Mouse (Mus musculus) neutrophil, adult 5-6 weeks (primary cell): ENCODE data around the gene Cdx2. TPM values are rescaled to one million over a fixed set of nuclear protein-coding genes. Genes with fewer than 3 reads are reported as not detected.

ENCODE experiments used
- ATAC-seq: fragments of 151-379, 151-347 bp; 2 replicates; pipeline ENCODE4 v1.8.0; 2017; ENCODE audit warnings: mild to moderate bottlenecking, moderate TSS enrichment; ENCODE audit not compliant: insufficient number of reproducible peaks, poor library complexity, low FRiP score, severe bottlenecking; ENCODE audit errors: extremely low read depth
- total RNA-seq: library from RNA; stranded (forward); fragments of 200-1000 nt; gene quantifications from 2 replicates; pipeline ENCODE4 v1.2.3, GENCODE M21; 2017

The Cdx2 gene
- total RNA-seq, 1 experiment from 2014 or later = not detected

GRCm38 (mm10) chr5:147299255-147300000 is 7.6 kb downstream of the Cdx2 start:
- ATAC-seq = peak; percentile 34; the same call in 1 of the 2 replicates

- ATAC-seq = no peak
These were observed 9.8 kb downstream of the Cdx2 start for GRCm38 (mm10) chr5:147297249-147297648.

- ATAC-seq = no peak
These were observed 12.9 kb downstream of the Cdx2 start for GRCm38 (mm10) chr5:147294121-147294520.

GRCm38 (mm10) chr5:147293127-147293910 is 13.8 kb downstream of the Cdx2 start:
- peak; percentile 64 for ATAC-seq

- ATAC-seq = no peak
These were observed 14.5 kb downstream of the Cdx2 start for GRCm38 (mm10) chr5:147292506-147293120.

- no peak for ATAC-seq
These were observed 15.1 kb downstream of the Cdx2 start for GRCm38 (mm10) chr5:147291764-147292505.

GRCm38 (mm10) chr5:147284365-147284764 is 22.7 kb downstream of the Cdx2 start:
- no peak for ATAC-seq

- ATAC-seq = no peak
These were observed 29.5 kb downstream of the Cdx2 start for GRCm38 (mm10) chr5:147277547-147277925.

GRCm38 (mm10) chr5:147276701-147277546 is 30.1 kb downstream of the Cdx2 start:
- ATAC-seq = no peak

- ATAC-seq = no peak
These were observed 31.3 kb downstream of the Cdx2 start for GRCm38 (mm10) chr5:147275761-147276160.

GRCm38 (mm10) chr5:147274174-147275141 is 32.6 kb downstream of the Cdx2 start:
- ATAC-seq = no peak

- no peak for ATAC-seq
These were observed 34.2 kb downstream of the Cdx2 start for GRCm38 (mm10) chr5:147272808-147273345.

GRCm38 (mm10) chr5:147272046-147272807 is 34.8 kb downstream of the Cdx2 start:
- no peak for ATAC-seq

GRCm38 (mm10) chr5:147270673-147271655 is 36.1 kb downstream of the Cdx2 start:
- no peak for ATAC-seq
